Mouse (Mus musculus): ENCODE results near the gene Mmp14. TPM values are rescaled to one million over a fixed set of nuclear protein-coding genes. Genes with fewer than 3 reads are reported as not detected.

Mmp14 gene
- polyA plus RNA-seq, 1 experiment from 2014 or later = 167 TPM

DNA sequence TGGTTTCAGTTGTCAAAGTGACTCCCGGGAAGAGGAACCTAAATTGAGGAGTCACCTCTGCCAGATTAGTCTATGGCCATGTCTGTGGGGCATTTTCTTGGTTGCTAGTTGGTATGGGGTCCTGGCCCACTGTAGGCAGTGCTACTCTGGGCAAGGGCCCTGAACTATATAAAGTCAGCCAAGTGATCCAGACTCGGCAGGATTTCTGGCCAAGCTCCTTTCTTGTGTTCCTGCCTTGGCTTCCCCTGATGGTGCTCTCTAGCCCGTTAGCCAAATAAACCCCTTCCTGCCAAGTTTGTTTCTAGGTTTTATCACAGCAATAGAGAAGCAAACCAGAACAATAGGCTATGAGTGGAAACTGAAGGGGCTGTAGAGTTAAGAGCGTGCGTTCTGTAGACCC, 43.3 kb downstream of the Mmp14 start:
- Histone ChIP-seq H3K27me3 (ENCODE audit: control insufficient read depth, insufficient read depth, low read length) (0 out of 2 replicates have a peak, but pooled peaks cover 3% of the 10 kb centered on the region), H3K36me3 (ENCODE audit: control insufficient read depth, insufficient read depth, low read length) (peaks cover 9% of the 10 kb centered on the region), H3K9ac (ENCODE audit: low read depth, low read length) (no peak overlapping the region), H3K4me1 (ENCODE audit: control insufficient read depth, insufficient read depth, low read length) (peaks cover 16% of the 10 kb centered on the region), H3K4me2 (replicated peaks; ENCODE audit: low read depth, low read length) (no peak overlapping the region), H3K4me3 (ENCODE audit: low read length) (no peak overlapping the region), H3K9me3 (ENCODE audit: control insufficient read depth, low read length) (peaks cover 6% of the 10 kb centered on the region; the same call in 1 of the 2 replicates), H3K27ac (ENCODE audit: low read depth, low read length) (no peak overlapping the region)
- no peak for ATAC-seq (ENCODE audit: low FRiP score, low TSS enrichment)
- 82% methylated on average over 5 of the region's 5 CpGs for WGBS

DNA sequence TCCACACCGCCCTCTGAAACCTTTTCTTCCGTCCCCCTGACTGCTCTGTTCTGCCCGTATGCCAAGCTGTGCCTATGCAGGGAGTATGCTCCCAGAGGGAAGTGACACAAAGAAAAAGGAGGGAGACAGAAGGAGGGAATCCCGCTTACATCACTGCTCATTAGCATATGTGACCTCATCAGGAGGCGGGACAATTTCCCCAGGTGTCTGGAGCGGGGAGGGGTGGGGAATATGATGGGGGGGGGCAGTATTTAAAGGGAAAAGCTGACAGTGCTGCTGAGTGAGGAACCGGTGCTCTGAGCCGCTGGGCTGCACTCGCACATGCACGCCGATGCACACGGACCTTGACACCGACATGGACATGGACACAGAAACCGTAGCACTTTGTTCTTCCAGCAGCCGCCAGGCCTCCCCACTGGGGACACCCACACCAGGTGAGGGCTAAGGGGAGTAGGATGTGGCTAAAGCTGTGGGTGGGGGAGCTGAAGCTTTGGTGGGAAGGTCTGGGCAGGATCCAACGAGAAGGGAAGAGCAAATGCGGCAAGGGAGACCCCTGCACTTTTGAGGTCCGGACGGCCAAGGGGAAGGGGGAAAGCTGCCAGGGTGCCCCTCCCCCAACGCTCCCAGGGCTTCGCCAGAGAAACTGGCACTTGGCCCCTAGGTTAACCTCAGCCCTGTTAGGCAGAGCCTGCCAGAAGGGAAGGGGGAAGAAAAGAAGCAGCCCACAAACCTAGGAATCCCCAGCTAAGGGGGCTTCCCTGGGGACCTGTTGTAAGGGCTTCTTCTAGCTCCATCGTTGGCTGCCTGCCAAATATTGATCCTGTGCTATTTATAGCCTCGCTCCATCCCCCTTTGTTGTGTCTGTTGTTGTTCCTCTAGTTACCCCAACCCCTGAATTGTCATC, 44.8 kb downstream of the Mmp14 start, which contains the start of gene Rem2:
Rem2 (plus strand) TSS at position 160 of the 904 bp plus-strand sequence.
- H3K9ac ChIP-seq (ENCODE audit: low read depth, low read length) = peak within 1 kb of the TSS; percentile 54
- peaks cover 6% of the 10 kb centered on the region; the same call in 1 of the 2 replicates for H3K9me3 ChIP-seq (ENCODE audit: control insufficient read depth, low read length)
- 0 out of 2 replicates have a peak, but pooled peaks cover 6% of the 10 kb centered on the region for H3K27me3 ChIP-seq (ENCODE audit: control insufficient read depth, insufficient read depth, low read length)
- H3K4me3 ChIP-seq (ENCODE audit: low read length) = peak within 1 kb of the TSS; percentile 40
- peak; percentile 78 for ATAC-seq (ENCODE audit: low FRiP score, low TSS enrichment)
- 2% methylated on average over 23 of the region's 23 CpGs for WGBS
- no peaks in the 10 kb centered on the region for H3K36me3 ChIP-seq (ENCODE audit: control insufficient read depth, insufficient read depth, low read length)
- no peak within 1 kb of the TSS for H3K27ac ChIP-seq (ENCODE audit: low read depth, low read length)
- peak within 1 kb of the TSS; percentile 60 for H3K4me2 ChIP-seq (replicated peaks; ENCODE audit: low read depth, low read length)
- peaks cover 20% of the 10 kb centered on the region for H3K4me1 ChIP-seq (ENCODE audit: control insufficient read depth, insufficient read depth, low read length)

GRCm38 (mm10) chr14:54477172-54477909, 45.9 kb downstream of the Mmp14 start:
- Histone ChIP-seq H3K27ac (ENCODE audit: low read depth, low read length) (no peak overlapping the region), H3K9me3 (ENCODE audit: control insufficient read depth, low read length) (no peaks in the 10 kb centered on the region), H3K4me2 (replicated peaks; ENCODE audit: low read depth, low read length) (no peak overlapping the region), H3K9ac (ENCODE audit: low read depth, low read length) (no peak overlapping the region), H3K27me3 (ENCODE audit: control insufficient read depth, insufficient read depth, low read length) (0 out of 2 replicates have a peak, but pooled peaks cover 6% of the 10 kb centered on the region), H3K4me3 (ENCODE audit: low read length) (no peak overlapping the region), H3K36me3 (ENCODE audit: control insufficient read depth, insufficient read depth, low read length) (no peaks in the 10 kb centered on the region), H3K4me1 (ENCODE audit: control insufficient read depth, insufficient read depth, low read length) (peaks cover 20% of the 10 kb centered on the region)
- 76% methylated on average over 15 of the region's 15 CpGs for WGBS
- no peak for ATAC-seq (ENCODE audit: low FRiP score, low TSS enrichment)

GRCm38 (mm10) chr14:54479451-54479920, 48.1 kb downstream of the Mmp14 start:
- no peak overlapping the region for H3K27ac ChIP-seq (ENCODE audit: low read depth, low read length)
- peak overlapping the region; percentile 57 for H3K9ac ChIP-seq (ENCODE audit: low read depth, low read length)
- no peaks in the 10 kb centered on the region for H3K36me3 ChIP-seq (ENCODE audit: control insufficient read depth, insufficient read depth, low read length)
- H3K27me3 ChIP-seq (ENCODE audit: control insufficient read depth, insufficient read depth, low read length) = 0 out of 2 replicates have a peak, but pooled peaks cover 6% of the 10 kb centered on the region
- WGBS = 2% methylated on average over 40 of the region's 40 CpGs
- peak overlapping the region; percentile 46 for H3K4me3 ChIP-seq (ENCODE audit: low read length)
- H3K4me1 ChIP-seq (ENCODE audit: control insufficient read depth, insufficient read depth, low read length) = peaks cover 20% of the 10 kb centered on the region
- H3K9me3 ChIP-seq (ENCODE audit: control insufficient read depth, low read length) = no peaks in the 10 kb centered on the region
- H3K4me2 ChIP-seq (replicated peaks; ENCODE audit: low read depth, low read length) = peak overlapping the region; percentile 87
- ATAC-seq (ENCODE audit: low FRiP score, low TSS enrichment) = peak; percentile 46

DNA sequence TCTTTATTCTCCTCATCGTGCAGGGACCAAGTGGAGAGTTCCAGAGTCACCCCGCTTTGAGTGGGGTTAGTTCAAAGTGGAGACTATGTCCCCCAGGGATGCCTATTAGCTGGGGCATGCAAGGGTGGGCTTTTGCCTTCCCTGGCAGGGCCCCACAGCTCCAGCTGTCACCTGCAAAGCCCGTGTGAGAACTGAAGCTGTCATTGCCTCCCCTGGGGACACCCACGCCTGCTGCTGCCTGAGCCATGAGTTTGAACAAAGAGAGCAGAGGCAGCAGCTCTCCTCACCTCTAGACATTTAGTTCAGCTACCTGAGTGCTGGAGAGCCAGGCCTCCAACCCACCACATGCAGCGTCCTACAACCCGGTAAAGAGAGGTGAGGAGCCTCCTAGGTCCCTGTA, 49.3 kb downstream of the Mmp14 start:
- 69% methylated on average over 6 of the region's 6 CpGs for WGBS
- Histone ChIP-seq H3K4me2 (replicated peaks; ENCODE audit: low read depth, low read length) (no peak overlapping the region), H3K36me3 (ENCODE audit: control insufficient read depth, insufficient read depth, low read length) (no peaks in the 10 kb centered on the region), H3K9me3 (ENCODE audit: control insufficient read depth, low read length) (no peaks in the 10 kb centered on the region), H3K4me3 (ENCODE audit: low read length) (no peak overlapping the region), H3K9ac (ENCODE audit: low read depth, low read length) (no peak overlapping the region), H3K27me3 (ENCODE audit: control insufficient read depth, insufficient read depth, low read length) (0 out of 2 replicates have a peak, but pooled peaks cover 6% of the 10 kb centered on the region), H3K27ac (ENCODE audit: low read depth, low read length) (no peak overlapping the region), H3K4me1 (ENCODE audit: control insufficient read depth, insufficient read depth, low read length) (peaks cover 14% of the 10 kb centered on the region)
- ATAC-seq (ENCODE audit: low FRiP score, low TSS enrichment) = no peak

- H3K4me2 ChIP-seq (replicated peaks; ENCODE audit: low read depth, low read length) = no peak overlapping the region
- no peaks in the 10 kb centered on the region for H3K36me3 ChIP-seq (ENCODE audit: control insufficient read depth, insufficient read depth, low read length)
- H3K27ac ChIP-seq (ENCODE audit: low read depth, low read length) = no peak overlapping the region
- ATAC-seq (ENCODE audit: low FRiP score, low TSS enrichment) = no peak
- H3K27me3 ChIP-seq (ENCODE audit: control insufficient read depth, insufficient read depth, low read length) = 0 out of 2 replicates have a peak, but pooled peaks cover 6% of the 10 kb centered on the region
- H3K9ac ChIP-seq (ENCODE audit: low read depth, low read length) = no peak overlapping the region
- peaks cover 11% of the 10 kb centered on the region; the same call in 1 of the 2 replicates for H3K4me1 ChIP-seq (ENCODE audit: control insufficient read depth, insufficient read depth, low read length)
- 82% methylated on average over 8 of the region's 8 CpGs for WGBS
- H3K4me3 ChIP-seq (ENCODE audit: low read length) = no peak overlapping the region
- H3K9me3 ChIP-seq (ENCODE audit: control insufficient read depth, low read length) = no peaks in the 10 kb centered on the region
Measured at GRCm38 (mm10) chr14:54481402-54481801, 50.0 kb downstream of the Mmp14 start.

GRCm38 (mm10) chr14:54482498-54482897, 51.1 kb downstream of the Mmp14 start:
- no peak overlapping the region for H3K4me3 ChIP-seq (ENCODE audit: low read length)
- 42% methylated on average over 9 of the region's 9 CpGs for WGBS
- H3K4me1 ChIP-seq (ENCODE audit: control insufficient read depth, insufficient read depth, low read length) = peaks cover 7% of the 10 kb centered on the region; the same call in 1 of the 2 replicates
- H3K4me2 ChIP-seq (replicated peaks; ENCODE audit: low read depth, low read length) = no peak overlapping the region
- H3K9ac ChIP-seq (ENCODE audit: low read depth, low read length) = no peak overlapping the region
- no peak for ATAC-seq (ENCODE audit: low FRiP score, low TSS enrichment)
- H3K27ac ChIP-seq (ENCODE audit: low read depth, low read length) = no peak overlapping the region
- 0 out of 2 replicates have a peak, but pooled peaks cover 6% of the 10 kb centered on the region for H3K27me3 ChIP-seq (ENCODE audit: control insufficient read depth, insufficient read depth, low read length)
- no peaks in the 10 kb centered on the region for H3K9me3 ChIP-seq (ENCODE audit: control insufficient read depth, low read length)
- no peaks in the 10 kb centered on the region for H3K36me3 ChIP-seq (ENCODE audit: control insufficient read depth, insufficient read depth, low read length)

DNA sequence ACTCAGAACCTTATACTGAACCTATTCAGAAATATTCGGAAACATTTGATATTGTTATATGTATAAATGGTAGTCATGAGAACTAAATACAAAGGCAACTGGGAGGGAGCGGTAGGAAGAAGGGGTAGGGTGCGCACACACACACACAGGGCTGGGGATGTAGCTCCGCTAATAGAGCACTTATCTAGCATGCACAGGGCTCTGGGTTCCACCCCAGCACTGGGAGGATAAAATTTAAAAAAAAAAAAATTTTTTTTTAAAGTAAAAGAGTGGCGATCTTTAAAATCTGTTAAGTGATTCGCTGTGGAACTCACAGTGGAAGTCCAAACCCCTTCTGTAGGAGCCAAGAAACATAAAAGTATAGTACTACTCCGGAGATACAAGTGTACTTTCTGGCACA, 54.5 kb downstream of the Mmp14 start:
- Histone ChIP-seq H3K4me2 (replicated peaks; ENCODE audit: low read depth, low read length) (no peak overlapping the region), H3K4me3 (ENCODE audit: low read length) (no peak overlapping the region), H3K27me3 (ENCODE audit: control insufficient read depth, insufficient read depth, low read length) (no peaks in the 10 kb centered on the region), H3K27ac (ENCODE audit: low read depth, low read length) (no peak overlapping the region), H3K4me1 (ENCODE audit: control insufficient read depth, insufficient read depth, low read length) (no peaks in the 10 kb centered on the region), H3K9ac (ENCODE audit: low read depth, low read length) (no peak overlapping the region), H3K9me3 (ENCODE audit: control insufficient read depth, low read length) (no peaks in the 10 kb centered on the region), H3K36me3 (ENCODE audit: control insufficient read depth, insufficient read depth, low read length) (no peaks in the 10 kb centered on the region)
- 93% methylated on average over 7 of the region's 7 CpGs for WGBS
- ATAC-seq (ENCODE audit: low FRiP score, low TSS enrichment) = no peak
